22 mouse cellular contexts compared by ENCODE assay signal in the genomic region with DNA sequence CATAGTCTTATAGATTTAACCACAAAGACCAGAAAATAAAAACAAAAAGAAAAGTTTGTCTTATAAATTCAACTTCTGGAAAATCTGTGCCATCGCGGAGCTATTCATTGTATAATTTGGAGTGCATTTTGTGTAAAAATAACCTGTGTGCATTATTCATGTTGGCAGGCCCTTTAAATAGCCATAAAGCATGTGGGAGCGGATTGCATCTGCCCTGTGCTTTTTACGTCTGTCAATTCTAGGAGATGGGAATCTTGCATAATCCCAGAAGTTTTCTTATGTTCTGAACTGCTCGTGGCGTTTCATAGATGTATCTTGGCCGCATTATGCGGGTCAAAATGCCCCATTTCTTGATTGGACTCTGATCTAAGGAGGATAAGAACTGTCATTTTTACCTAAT.
DNase-seq lines count a peak whose midpoint lies in the region; TF ChIP-seq lines count a peak whose summit lies in the region.
"Had no signal": no experiment of that assay in that cellular context is flagged by ENCODE, and none has a peak within 500 bp of the region (broad histone marks: within the 10 kb centered on the region; RNA-seq: fewer than 3 reads in every experiment).

No protein-coding gene starts in this region.

- DNase-seq in frontal cortex, adult 2 months (ENCODE audit: extremely low spot score in 1 of 2, low spot score in 1 of 2) = peak; percentile 52 to 58
- no peak for DNase-seq in frontal cortex, postnatal 25 days (ENCODE audit: low spot score in 2 of 2)
- DNase-seq in left cerebral cortex, adult 11 months (ENCODE audit: low spot score) = peak; percentile 30
- no peak for DNase-seq in left cerebral cortex, postnatal 4 days
- no peak for DNase-seq in left cerebral cortex, adult 2 months (ENCODE audit: extremely low spot score in 1 of 2, low spot score in 2 of 2)
- no peak for DNase-seq in forebrain, embryonic 10.5 days (ENCODE audit: extremely low spot score, low spot score)
- DNase-seq in kidney, adult 2 months = no peak
- DNase-seq: adrenal gland, postnatal 25 days; cerebellum, adult 9-11 months; gastrocnemius, postnatal 10 days; heart, adult 18-20 months; heart, postnatal 14 days; kidney, postnatal 36 days; liver, embryonic 13.5 days; lung, adult 2 months; lung, postnatal 14 days; thymus, adult 18-20 months; thymus, postnatal 36 days had no signal

- TF ChIP-seq POLR2A in kidney, adult 2 months (IDR thresholded peaks at IDR 0.05; ENCODE audit: low read depth, low read length) = no peak

- H3K27ac ChIP-seq in left cerebral cortex, adult 2 months = peak overlapping the region; percentile 26
- H3K27ac ChIP-seq in forebrain, embryonic 10.5 days = no peak overlapping the region
- H3K27ac ChIP-seq in kidney, adult 2 months (ENCODE audit: insufficient read depth, low read depth, low read length) = no peak overlapping the region
- H3K27ac ChIP-seq: embryonic facial prominence, embryonic 10.5 days; heart, embryonic 13.5 days; kidney, embryonic 15.5 days; liver, embryonic 13.5 days; midbrain, embryonic 12.5 days had no signal

- H3K9me3 ChIP-seq in forebrain, embryonic 10.5 days = no peaks in the 10 kb centered on the region
- H3K9me3 ChIP-seq: embryonic facial prominence, embryonic 10.5 days; heart, embryonic 13.5 days; kidney, embryonic 15.5 days; liver, embryonic 13.5 days; midbrain, embryonic 12.5 days had no signal

- no peaks in the 10 kb centered on the region for H3K36me3 ChIP-seq in forebrain, embryonic 10.5 days (replicated peaks)
- no peaks in the 10 kb centered on the region for H3K36me3 ChIP-seq in kidney, adult 2 months (ENCODE audit: control insufficient read depth, insufficient read depth, low read length)
- H3K36me3 ChIP-seq: embryonic facial prominence, embryonic 10.5 days; heart, embryonic 13.5 days; kidney, embryonic 15.5 days; liver, embryonic 13.5 days; midbrain, embryonic 12.5 days had no signal

- no peaks in the 10 kb centered on the region for H3K27me3 ChIP-seq in forebrain, embryonic 10.5 days (ENCODE audit: poor library complexity, severe bottlenecking)
- H3K27me3 ChIP-seq in kidney, adult 2 months (replicated peaks; ENCODE audit: control insufficient read depth, insufficient read depth, low read length) = no peaks in the 10 kb centered on the region
- H3K27me3 ChIP-seq: heart, embryonic 13.5 days; kidney, embryonic 15.5 days; liver, embryonic 13.5 days; midbrain, embryonic 12.5 days had no signal

- no peak overlapping the region for H3K4me3 ChIP-seq in left cerebral cortex, adult 2 months
- H3K4me3 ChIP-seq in forebrain, embryonic 10.5 days = no peak overlapping the region
- H3K4me3 ChIP-seq in kidney, adult 2 months (ENCODE audit: insufficient read depth, low read depth, low read length) = no peak overlapping the region
- H3K4me3 ChIP-seq: embryonic facial prominence, embryonic 10.5 days; heart, embryonic 13.5 days; kidney, embryonic 15.5 days; liver, embryonic 13.5 days; midbrain, embryonic 12.5 days had no signal

- intact Hi-C loops in left cerebral cortex, postnatal 4 days (cut with DNase I) = no loop called here
- intact Hi-C loops in left cerebral cortex, adult 2 months (cut with DNase I) = loop anchor here (5.0 kb wide), 1 partner anchor 163 kb away; no protein-coding TSS in a partner anchor

- no peak for TF ChIP-seq CTCF in left cerebral cortex, adult 2 months (IDR thresholded peaks at IDR 0.05)
- no peak for TF ChIP-seq CTCF in kidney, adult 2 months (conservative IDR thresholded peaks at IDR 0.05; ENCODE audit: insufficient read depth, insufficient read length, low read depth, low read length)

- H3K4me1 ChIP-seq in forebrain, embryonic 10.5 days = no peaks in the 10 kb centered on the region
- H3K4me1 ChIP-seq in kidney, adult 2 months (ENCODE audit: control insufficient read depth, insufficient read depth, low read length) = no peaks in the 10 kb centered on the region
- H3K4me1 ChIP-seq: embryonic facial prominence, embryonic 10.5 days; heart, embryonic 13.5 days; kidney, embryonic 15.5 days; liver, embryonic 13.5 days; midbrain, embryonic 12.5 days had no signal

- 93% methylated on average over 8 of the region's 8 CpGs for WGBS in forebrain, embryonic 10.5 days
- WGBS in kidney, adult 2 months = 85% methylated on average over 8 of the region's 8 CpGs

Comparison
In these comparisons a context has a peak if more than half of its experiments do, and no peak if none do; other contexts are left out.
1. DNase-seq: peak in frontal cortex, adult 2 months (2 of 2) and left cerebral cortex, adult 11 months (single experiment); none in frontal cortex, postnatal 25 days (0 of 2), left cerebral cortex, postnatal 4 days (single experiment), left cerebral cortex, adult 2 months (0 of 2), forebrain, embryonic 10.5 days (single experiment) and kidney, adult 2 months (single experiment).